Mouse (Mus musculus) macrophage (primary cell): Measurements from ENCODE around the gene Tmem35b. TPM values are rescaled to one million over a fixed set of nuclear protein-coding genes. Genes with fewer than 3 reads are reported as not detected.

ENCODE experiments used
- H3K27ac ChIP-seq: fragments of 350-480 bp; formaldehyde crosslinking; 2 replicates; pipeline ENCODE4 v1.9.0; 2021
- H3K36me3 ChIP-seq: fragments of 350-480 bp; formaldehyde crosslinking; 2 replicates; pipeline ENCODE4 v1.9.0; 2021; ENCODE audit errors: inconsistent target
- H3K4me3 ChIP-seq: fragments of 350-480 bp; formaldehyde crosslinking; 2 replicates; pipeline ENCODE4 v1.9.0; 2021; ENCODE audit errors: inconsistent target
- H3K79me2 ChIP-seq: fragments of 350-480 bp; formaldehyde crosslinking; 2 replicates; pipeline ENCODE4 v1.9.0; 2021; ENCODE audit errors: inconsistent target
- WGBS: methylation state at CpG from one replicate; pipeline ENCODE4 v1.1.7; 2026; ENCODE audit warnings: inconsistent platforms; ENCODE audit not compliant: missing documents; 5-methylcytosine and 5-hydroxymethylcytosine counted together
- polyA plus RNA-seq: library from polyadenylated mRNA; stranded (reverse); fragments of 250-400 nt; gene quantifications from 3 replicates; pipeline ENCODE4 v1.2.4, GENCODE M21; 2018; ENCODE audit warnings: inconsistent platforms

The Tmem35b gene
- polyA plus RNA-seq, 1 experiment from 2014 or later, result 26.8 TPM

DNA sequence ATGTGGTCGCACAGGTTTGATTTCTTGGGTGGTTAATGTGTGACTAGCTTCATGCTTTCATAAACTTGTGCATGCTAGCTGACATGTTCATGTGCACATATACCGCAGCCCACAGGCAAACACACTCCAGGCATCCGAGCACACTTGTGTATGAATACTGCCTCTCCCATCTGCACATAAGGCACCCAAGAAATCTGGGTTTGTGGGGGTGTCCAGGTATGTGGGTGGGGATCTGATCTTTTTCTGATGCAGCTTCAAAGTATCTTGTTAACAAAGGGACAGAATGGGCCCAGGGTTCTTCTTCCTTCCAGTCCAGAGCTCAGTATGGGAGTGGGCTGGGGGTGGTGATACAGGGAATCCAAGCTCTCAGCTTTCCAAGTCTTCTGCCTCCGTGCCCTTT lies 49.1 kb downstream of the Tmem35b start:
- 83% methylated on average over 3 of the region's 4 CpGs for WGBS
- no peak overlapping the region for H3K4me3 ChIP-seq
- H3K27ac ChIP-seq, result no peak overlapping the region
- no peaks in the 10 kb centered on the region for H3K79me2 ChIP-seq
- H3K36me3 ChIP-seq, result no peaks in the 10 kb centered on the region

DNA sequence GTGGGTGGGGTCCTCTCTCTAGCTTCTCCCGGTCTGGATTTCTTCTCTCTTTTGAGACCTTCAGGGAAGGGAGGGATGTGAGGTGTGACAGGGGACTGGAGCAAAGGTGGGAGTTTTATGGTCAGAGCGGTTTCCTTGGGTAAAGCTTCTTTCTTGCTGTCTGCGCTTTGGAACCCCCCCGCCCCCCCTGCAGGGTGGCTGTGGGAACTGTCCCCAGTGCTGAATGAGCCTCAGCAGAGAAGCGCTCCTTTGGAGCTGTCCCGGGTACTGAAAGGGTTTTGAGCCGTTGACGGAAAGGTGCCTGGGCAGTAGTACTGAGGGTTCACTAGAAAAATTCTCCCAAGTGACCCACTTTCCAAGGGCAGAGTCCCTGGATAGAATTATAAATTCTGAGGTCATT lies 50.0 kb downstream of the Tmem35b start:
- Histone ChIP-seq H3K79me2 (no peaks in the 10 kb centered on the region), H3K36me3 (no peaks in the 10 kb centered on the region), H3K27ac (no peak overlapping the region), H3K4me3 (no peak overlapping the region)
- 4% methylated on average over 8 of the region's 8 CpGs for WGBS

DNA sequence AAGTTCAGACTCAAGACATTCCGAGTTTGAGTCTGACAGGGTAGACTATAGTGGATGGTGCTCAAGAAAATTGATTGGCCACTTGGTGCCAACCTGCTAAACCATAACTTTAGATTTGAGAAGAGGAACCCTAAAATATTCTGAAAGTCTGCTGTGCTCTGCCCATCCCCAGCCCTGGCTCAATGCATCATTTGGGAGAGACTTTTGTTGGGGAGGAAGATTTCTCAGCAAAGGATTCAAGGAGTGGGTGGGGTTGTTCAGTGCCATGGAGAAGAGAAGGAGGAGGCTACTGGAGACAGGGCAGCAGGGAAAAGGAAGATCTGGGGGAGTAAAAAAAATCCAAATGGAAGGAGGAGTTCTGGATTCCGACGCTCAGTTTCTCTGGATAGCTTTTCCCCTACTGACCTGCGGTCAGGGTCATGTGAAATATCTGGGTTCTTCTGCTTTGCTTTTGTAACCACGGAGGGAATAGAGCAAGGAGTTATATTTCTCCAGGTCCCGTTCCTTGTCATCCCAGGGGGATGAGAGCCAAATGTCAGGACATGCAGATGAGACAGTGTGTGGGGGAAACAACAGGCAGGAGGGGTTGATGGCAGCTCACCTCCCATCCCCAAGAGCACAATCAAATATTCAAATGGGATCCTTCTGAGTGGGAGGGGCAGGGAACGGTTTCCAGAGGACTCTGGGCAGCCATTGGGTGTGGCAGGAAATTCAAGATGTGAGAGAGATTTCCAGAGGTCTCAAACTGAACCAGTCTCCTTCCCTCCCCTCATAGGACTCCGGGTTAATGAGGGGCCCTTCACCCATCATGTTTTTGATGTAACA lies 50.8 kb downstream of the Tmem35b start:
- 60% methylated on average over 8 of the region's 8 CpGs for WGBS
- Histone ChIP-seq H3K79me2 (no peaks in the 10 kb centered on the region), H3K4me3 (no peak overlapping the region), H3K27ac (no peak overlapping the region), H3K36me3 (no peaks in the 10 kb centered on the region)

DNA sequence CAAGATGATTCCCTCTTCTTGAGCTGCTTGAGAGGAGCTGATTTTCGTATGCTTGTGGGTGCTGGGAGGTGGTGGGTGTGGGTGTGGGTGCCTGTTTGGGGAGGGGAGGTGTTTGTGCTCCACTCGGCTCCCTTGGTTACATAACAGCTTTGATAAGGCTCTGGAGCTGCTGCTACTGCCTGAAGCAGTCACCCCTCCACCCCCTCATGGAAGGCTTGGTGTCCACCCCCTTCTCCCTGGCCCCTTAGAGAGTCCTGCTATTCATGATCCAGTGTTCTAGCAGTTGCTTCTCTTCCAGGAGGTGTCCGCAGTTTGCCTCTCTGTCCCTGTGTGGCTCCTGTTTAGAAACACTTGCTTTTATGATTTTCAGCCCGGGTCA lies 51.4 kb downstream of the Tmem35b start:
- Histone ChIP-seq H3K79me2 (no peaks in the 10 kb centered on the region), H3K36me3 (no peaks in the 10 kb centered on the region), H3K27ac (no peak overlapping the region), H3K4me3 (no peak overlapping the region)
- 59% methylated on average over 4 of the region's 4 CpGs for WGBS

DNA sequence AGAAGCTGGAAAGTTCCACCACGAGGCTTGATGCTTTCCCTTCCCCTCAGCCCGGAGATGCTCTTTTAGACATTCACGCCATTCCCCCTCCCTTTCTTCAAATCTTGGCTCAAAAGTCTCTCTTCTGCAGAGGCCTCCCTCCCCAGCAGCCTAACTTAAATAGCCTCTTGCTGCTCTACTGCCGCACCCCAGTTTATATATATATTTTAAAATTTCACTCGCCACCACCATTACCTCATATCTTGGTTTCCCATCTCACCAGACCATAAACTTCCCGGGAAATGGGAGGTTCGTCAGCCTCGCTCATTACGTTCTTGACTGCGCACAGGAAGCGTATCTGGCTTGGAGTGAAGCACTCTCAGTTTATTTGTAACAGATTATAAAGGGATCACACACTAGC lies 54.5 kb downstream of the Tmem35b start:
- no peak overlapping the region for H3K4me3 ChIP-seq
- H3K27ac ChIP-seq, result no peak overlapping the region
- no peaks in the 10 kb centered on the region for H3K79me2 ChIP-seq
- H3K36me3 ChIP-seq, result no peaks in the 10 kb centered on the region
- 69% methylated on average over 11 of the region's 11 CpGs for WGBS

DNA sequence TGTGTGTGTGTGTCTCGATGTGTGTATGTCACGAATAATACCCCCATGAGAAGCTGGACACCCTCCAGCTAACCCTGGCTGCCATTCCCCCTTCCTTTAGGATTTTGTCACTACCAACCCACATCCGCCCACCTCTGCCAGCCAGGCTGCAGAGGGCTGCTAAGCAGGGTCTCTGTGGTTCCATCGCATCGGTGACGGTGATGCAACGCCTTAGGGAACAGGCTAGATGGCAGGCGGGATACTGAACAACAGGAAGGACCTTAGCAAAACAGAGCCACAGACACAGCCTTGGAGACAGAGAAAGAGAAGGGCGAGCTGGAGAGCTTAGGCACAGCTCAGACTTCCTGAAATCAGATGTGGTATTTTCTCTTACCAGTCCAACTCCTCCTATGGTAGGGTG lies 55.2 kb downstream of the Tmem35b start:
- H3K4me3 ChIP-seq, result no peak overlapping the region
- no peaks in the 10 kb centered on the region for H3K36me3 ChIP-seq
- no peaks in the 10 kb centered on the region for H3K79me2 ChIP-seq
- WGBS, result 39% methylated on average over 9 of the region's 9 CpGs
- no peak overlapping the region for H3K27ac ChIP-seq

Other genes starting within 250 kb of the Tmem35b start
- 9.4 to 15.1 TPM (median 14.7 TPM) in 3 replicates for gene Zmym4, start 155.6 kb upstream of the Tmem35b start, polyA plus RNA-seq
- 107 to 312 TPM (median 142 TPM) in 3 replicates for gene Sfpq, start 102.4 kb upstream of the Tmem35b start, polyA plus RNA-seq
- gene Zmym1, start 62.5 kb upstream of the Tmem35b start, polyA plus RNA-seq, result 4.2 to 5.6 TPM (median 4.4 TPM) in 3 replicates
- 7.1 to 12.6 TPM (median 10.1 TPM) in 3 replicates for gene Zmym6, start 46.3 kb upstream of the Tmem35b start, polyA plus RNA-seq
- not detected in 3 replicates for gene Dlgap3, start 45.5 kb downstream of the Tmem35b start, polyA plus RNA-seq
- 26.3 to 43.2 TPM (median 41.8 TPM) in 3 replicates for gene Smim12, start 120.1 kb downstream of the Tmem35b start, polyA plus RNA-seq
- not detected in 3 replicates for gene Gja4, start 190.3 kb downstream of the Tmem35b start, polyA plus RNA-seq
- gene Gjb3, start 207.2 kb downstream of the Tmem35b start, polyA plus RNA-seq, result not detected in 3 replicates
- gene Gjb4, start 230.4 kb downstream of the Tmem35b start, polyA plus RNA-seq, result not detected in 3 replicates
- gene Gjb5, start 234.5 kb downstream of the Tmem35b start, polyA plus RNA-seq, result not detected in 3 replicates